Mouse (Mus musculus) ES-Bruce4 (cell line): ENCODE results near the gene Hoxd10. TPM values are rescaled to one million over a fixed set of nuclear protein-coding genes. Genes with fewer than 3 reads are reported as not detected.
A peak's percentile ranks its signal among the peaks of the same experiment; 100 is the strongest.

ENCODE experiments used
- H3K27ac ChIP-seq: 2 replicates; pipeline ENCODE4 v1.5.1; 2012; ENCODE audit warnings: low read length, inconsistent platforms; ENCODE audit not compliant: insufficient read depth
- H3K27me3 ChIP-seq: 2 replicates; pipeline ENCODE4 v1.6.1; 2012; ENCODE audit warnings: mild to moderate bottlenecking, low read length, inconsistent platforms; ENCODE audit not compliant: control insufficient read depth, poor library complexity, insufficient read depth, severe bottlenecking
- H3K36me3 ChIP-seq: 2 replicates; pipeline ENCODE4 v1.6.1; 2012; ENCODE audit warnings: inconsistent platforms, mild to moderate bottlenecking, low read length, moderate library complexity; ENCODE audit not compliant: control insufficient read depth, poor library complexity, insufficient read depth, severe bottlenecking
- H3K4me1 ChIP-seq: one replicate; pipeline ENCODE4 v1.8.1; 2011; ENCODE audit warnings: low read length; ENCODE audit not compliant: control insufficient read depth, insufficient read depth
- H3K4me3 ChIP-seq: 2 replicates; pipeline ENCODE4 v1.5.1; 2011; ENCODE audit warnings: low read depth, mild to moderate bottlenecking, low read length
- H3K9ac ChIP-seq: 2 replicates; pipeline ENCODE4 v1.6.1; 2012; ENCODE audit warnings: low read depth, mild to moderate bottlenecking, inconsistent platforms; ENCODE audit not compliant: poor library complexity, severe bottlenecking
- H3K9me3 ChIP-seq: replicated peaks from 2 replicates; pipeline ENCODE4 v1.6.1; 2012; ENCODE audit warnings: mild to moderate bottlenecking, low read length, inconsistent platforms; ENCODE audit not compliant: control insufficient read depth, poor library complexity, insufficient read depth, severe bottlenecking
- CTCF ChIP-seq: IDR thresholded peaks from one replicate; pipeline ENCODE4 v1.8.1; 2011; ENCODE audit warnings: low read depth, low read length
- EP300 ChIP-seq: IDR thresholded peaks from 2 replicates; pipeline ENCODE4 v1.6.1; 2011; ENCODE audit warnings: low read depth, low read length; ENCODE audit not compliant: insufficient read depth
- POLR2A ChIP-seq: IDR thresholded peaks from one replicate; pipeline ENCODE4 v1.8.1; 2011; ENCODE audit warnings: low read length; ENCODE audit not compliant: insufficient read depth
- polyA plus RNA-seq: library from polyadenylated mRNA; stranded (reverse); fragments of >200 nt; gene quantifications from 2 replicates; pipeline ENCODE4 v1.2.4, GENCODE M21; 2011; ENCODE audit warnings: low read depth; ENCODE audit not compliant: missing spikeins, insufficient read depth, insufficient read length

The Hoxd10 gene
- not detected in 2 replicates for polyA plus RNA-seq

- no peaks in the 10 kb centered on the region for H3K4me1 ChIP-seq
- no peak within 1 kb of the TSS for H3K27ac ChIP-seq
- H3K9ac ChIP-seq = 0 out of 2 replicates have a peak within 1 kb of the TSS, but pooled peaks have one; percentile 10
- no peaks in the 10 kb centered on the region for H3K9me3 ChIP-seq
- peak within 1 kb of the TSS; percentile 49 for H3K4me3 ChIP-seq
- no peaks in the 10 kb centered on the region for H3K36me3 ChIP-seq
- TF ChIP-seq EP300 (no peak), CTCF (peak; percentile 59), POLR2A (no peak)
- peaks cover 64% of the 10 kb centered on the region for H3K27me3 ChIP-seq
Measured at GRCm38 (mm10) chr2:74691022-74691951, at the start of gene Hoxd10. Hoxd10 (plus strand) TSS chr2:74691924.

GRCm38 (mm10) chr2:74642431-74642830, 49.3 kb upstream of the Hoxd10 start:
- Histone ChIP-seq H3K4me1 (no peaks in the 10 kb centered on the region), H3K4me3 (no peak overlapping the region), H3K9me3 (no peaks in the 10 kb centered on the region), H3K9ac (no peak overlapping the region), H3K27me3 (no peaks in the 10 kb centered on the region; the same call in 1 of the 2 replicates), H3K27ac (no peak overlapping the region), H3K36me3 (no peaks in the 10 kb centered on the region)
- TF ChIP-seq CTCF (no peak), EP300 (no peak), POLR2A (no peak)

- Histone ChIP-seq H3K4me3 (no peak overlapping the region), H3K36me3 (no peaks in the 10 kb centered on the region), H3K9ac (no peak overlapping the region), H3K27ac (no peak overlapping the region), H3K4me1 (no peaks in the 10 kb centered on the region), H3K27me3 (peaks cover 4% of the 10 kb centered on the region), H3K9me3 (no peaks in the 10 kb centered on the region)
- TF ChIP-seq EP300 (no peak), CTCF (no peak), POLR2A (no peak)
Measured at GRCm38 (mm10) chr2:74645631-74646030, 46.1 kb upstream of the Hoxd10 start.

GRCm38 (mm10) chr2:74647082-74647864, 44.5 kb upstream of the Hoxd10 start:
- Histone ChIP-seq H3K4me1 (no peaks in the 10 kb centered on the region), H3K9me3 (no peaks in the 10 kb centered on the region), H3K27ac (no peak overlapping the region), H3K36me3 (no peaks in the 10 kb centered on the region), H3K27me3 (peaks cover 9% of the 10 kb centered on the region), H3K9ac (no peak overlapping the region), H3K4me3 (no peak overlapping the region)
- TF ChIP-seq POLR2A = no peak
- no peak for TF ChIP-seq CTCF
- no peak for TF ChIP-seq EP300

- H3K27ac ChIP-seq = no peak overlapping the region
- no peak overlapping the region for H3K9ac ChIP-seq
- TF ChIP-seq EP300 (no peak), POLR2A (no peak), CTCF (no peak)
Measured at GRCm38 (mm10) chr2:74652996-74653340, 38.8 kb upstream of the Hoxd10 start.

More at GRCm38 (mm10) chr2:74652996-74653340, 38.8 kb upstream of the Hoxd10 start:
- Histone ChIP-seq H3K4me1 (no peaks in the 10 kb centered on the region), H3K36me3 (no peaks in the 10 kb centered on the region), H3K4me3 (no peak overlapping the region), H3K27me3 (peaks cover 38% of the 10 kb centered on the region), H3K9me3 (no peaks in the 10 kb centered on the region)
